Mouse (Mus musculus): ENCODE measurements at regions not wholly inside any gene's neighbourhood (a gene's known extent, or its start where the extent isn't known, plus 50 kb on each side); places are given as distances from the start of the nearest gene placed in this dataset.

GRCm38 (mm10) chr3:153045328-153045727, 63.3 kb upstream of the St6galnac5 start:
- Histone ChIP-seq H3K27me3 (ENCODE audit: control insufficient read depth in 1 of 2, insufficient read depth in 2 of 2, low read length in 2 of 2) (peaks cover 0 to 3% of the 10 kb centered on the region in 2 experiments; a peak in 1 of 4 replicates), H3K27ac (ENCODE audit: control insufficient read depth, low read depth, low read length) (no peak overlapping the region), H3K4me1 (ENCODE audit: control insufficient read depth in 1 of 2, insufficient read depth in 2 of 2, low read length in 2 of 2) (no peaks in the 10 kb centered on the region), H3K36me3 (ENCODE audit: control insufficient read depth in 1 of 2, insufficient read depth in 2 of 2, low read length in 2 of 2) (no peaks in the 10 kb centered on the region), H3K4me3 (ENCODE audit: control insufficient read depth in 1 of 2, insufficient read depth in 1 of 2, low read depth in 2 of 2, low read length in 2 of 2) (no peak overlapping the region), H3K79me2 (ENCODE audit: control insufficient read depth, insufficient read depth, low read length, poor library complexity) (no peaks in the 10 kb centered on the region), H3K9me3 (replicated peaks; ENCODE audit: insufficient read depth, low read length) (no peaks in the 10 kb centered on the region), H3K9ac (ENCODE audit: control insufficient read depth, low read depth, low read length, poor library complexity, severe bottlenecking) (no peak overlapping the region)
- no peak for DNase-seq (ENCODE audit: low read depth, low spot score)
- TF ChIP-seq MEF2A (IDR thresholded peaks at IDR 0.05; ENCODE audit: extremely low read depth, insufficient replicate concordance, low read depth, low read length, poor library complexity, severe bottlenecking) (no peak), NELFE (IDR thresholded peaks at IDR 0.05; ENCODE audit: low read depth, low read length) (no peak), MAZ (IDR thresholded peaks at IDR 0.05; ENCODE audit: low read depth, low read length) (no peak), KAT2A (conservative IDR thresholded peaks at IDR 0.05; ENCODE audit: low read depth, low read length) (no peak), POLR2AphosphoS2 (IDR thresholded peaks at IDR 0.05; ENCODE audit: low read length) (no peak), ELF1 (IDR thresholded peaks at IDR 0.05; ENCODE audit: low read depth, low read length) (no peak), BHLHE40 (IDR thresholded peaks at IDR 0.05; ENCODE audit: borderline replicate concordance, low read depth, low read length) (no peak), UBTF (IDR thresholded peaks at IDR 0.05; ENCODE audit: borderline replicate concordance, insufficient read depth, low read depth, low read length) (no peak), MYC (IDR thresholded peaks at IDR 0.05; ENCODE audit: low read depth, low read length) (no peak), TAL1 (IDR thresholded peaks at IDR 0.05; ENCODE audit: low read length) (no peak)

- no peak overlapping the region for H3K9ac ChIP-seq (ENCODE audit: control insufficient read depth, low read depth, low read length, poor library complexity, severe bottlenecking)
- no peak for DNase-seq (ENCODE audit: low read depth, low spot score)
- H3K27ac ChIP-seq (ENCODE audit: control insufficient read depth, low read depth, low read length), result no peak overlapping the region
- peaks cover 5 to 8% of the 10 kb centered on the region in 2 experiments for H3K27me3 ChIP-seq (ENCODE audit: control insufficient read depth in 1 of 2, insufficient read depth in 2 of 2, low read length in 2 of 2)
- no peaks in the 10 kb centered on the region for H3K4me1 ChIP-seq (ENCODE audit: control insufficient read depth in 1 of 2, insufficient read depth in 2 of 2, low read length in 2 of 2)
- TF ChIP-seq POLR2A (IDR thresholded peaks at IDR 0.05; ENCODE audit: control insufficient read depth in 1 of 2, insufficient read depth in 1 of 2, low read depth in 1 of 2, low read length in 2 of 2, poor library complexity in 1 of 2) (no peak), USF1 (IDR thresholded peaks at IDR 0.05; ENCODE audit: low read depth, low read length) (no peak), SMC3 (IDR thresholded peaks at IDR 0.05; ENCODE audit: low read depth, low read length) (no peak), E2F4 (IDR thresholded peaks at IDR 0.05; ENCODE audit: borderline replicate concordance, low read depth, low read length) (no peak), NRF1 (IDR thresholded peaks at IDR 0.05; ENCODE audit: insufficient read depth, low read depth, low read length, poor library complexity, severe bottlenecking) (no peak), ELF1 (IDR thresholded peaks at IDR 0.05; ENCODE audit: low read depth, low read length) (no peak), POLR2AphosphoS5 (IDR thresholded peaks at IDR 0.05; ENCODE audit: borderline replicate concordance, low read depth, low read length) (no peak), KAT2A (conservative IDR thresholded peaks at IDR 0.05; ENCODE audit: low read depth, low read length) (no peak), SIN3A (IDR thresholded peaks at IDR 0.05; ENCODE audit: low read length) (no peak), UBTF (IDR thresholded peaks at IDR 0.05; ENCODE audit: borderline replicate concordance, insufficient read depth, low read depth, low read length) (no peak)
- H3K9me3 ChIP-seq (replicated peaks; ENCODE audit: insufficient read depth, low read length), result no peaks in the 10 kb centered on the region
- no peaks in the 10 kb centered on the region for H3K79me2 ChIP-seq (ENCODE audit: control insufficient read depth, insufficient read depth, low read length, poor library complexity)
- no peaks in the 10 kb centered on the region for H3K36me3 ChIP-seq (ENCODE audit: control insufficient read depth in 1 of 2, insufficient read depth in 2 of 2, low read length in 2 of 2)
- H3K4me3 ChIP-seq (ENCODE audit: control insufficient read depth in 1 of 2, insufficient read depth in 1 of 2, low read depth in 2 of 2, low read length in 2 of 2), result no peak overlapping the region
Observed at GRCm38 (mm10) chr3:153033980-153034379, 51.9 kb upstream of the St6galnac5 start.
